Mouse (Mus musculus): ENCODE measurements at regions not wholly inside any gene's neighbourhood (a gene's known extent, or its start where the extent isn't known, plus 50 kb on each side); places are given as distances from the start of the nearest gene placed in this dataset.
A peak's percentile ranks its signal among the peaks of the same experiment; 100 is the strongest.

GRCm38 (mm10) chr6:104916787-104917186 is 424.2 kb downstream of the Cntn6 start:
- peak; percentile 14 for DNase-seq (ENCODE audit: low spot score)

- DNase-seq (ENCODE audit: low spot score): no peak
Measured at GRCm38 (mm10) chr6:104922577-104922976, 430.0 kb downstream of the Cntn6 start.

GRCm38 (mm10) chr6:104926088-104926487 is 433.5 kb downstream of the Cntn6 start:
- no peak for DNase-seq (ENCODE audit: low spot score)

- no peak for DNase-seq (ENCODE audit: low spot score)
Measured at GRCm38 (mm10) chr6:104930284-104930683, 437.7 kb downstream of the Cntn6 start.

- no peak for DNase-seq (ENCODE audit: low spot score)
Measured at GRCm38 (mm10) chr6:104932153-104932552, 439.6 kb downstream of the Cntn6 start.

GRCm38 (mm10) chr6:104939134-104939533 is 446.5 kb downstream of the Cntn6 start:
- DNase-seq (ENCODE audit: low spot score): no peak

- DNase-seq (ENCODE audit: low spot score): no peak
Measured at GRCm38 (mm10) chr6:104974517-104974916, 481.9 kb downstream of the Cntn6 start.

- no peak for DNase-seq (ENCODE audit: low spot score)
Measured at GRCm38 (mm10) chr6:104984144-104984543, 491.6 kb downstream of the Cntn6 start.

- DNase-seq (ENCODE audit: low spot score): no peak
Measured at GRCm38 (mm10) chr6:104989863-104990262, 497.3 kb downstream of the Cntn6 start.

- no peak for DNase-seq (ENCODE audit: low spot score)
Measured at GRCm38 (mm10) chr6:104990366-104990765, 497.8 kb downstream of the Cntn6 start.

GRCm38 (mm10) chr6:104999601-105000000 is 507.0 kb downstream of the Cntn6 start:
- DNase-seq (ENCODE audit: low spot score): no peak

- no peak for DNase-seq (ENCODE audit: low spot score)
Measured at GRCm38 (mm10) chr6:105020672-105021071, 528.1 kb downstream of the Cntn6 start.

GRCm38 (mm10) chr6:105021174-105021573 is 528.6 kb downstream of the Cntn6 start:
- DNase-seq (ENCODE audit: low spot score): no peak

- no peak for DNase-seq (ENCODE audit: low spot score)
Measured at GRCm38 (mm10) chr6:105066146-105066545, 573.6 kb downstream of the Cntn6 start.

- DNase-seq (ENCODE audit: low spot score): peak; percentile 2
Measured at GRCm38 (mm10) chr6:105090882-105091281, 586.6 kb upstream of the Cntn4 start.
